Mouse (Mus musculus) liver, postnatal 0 days (tissue): Measurements from ENCODE around the gene Pym1. TPM values are rescaled to one million over a fixed set of nuclear protein-coding genes. Genes with fewer than 3 reads are reported as not detected.
"Not testable (repeated sequence)": the region's sequence is repeated elsewhere in the genome, so short reads cannot be mapped to it uniquely, and the experiment has no call there.

Experiments
- ATAC-seq: fragments of 200-750 bp; cut with Nextera tagmentation; 2 replicates; pipeline ENCODE4 v1.8.0; 2017; ENCODE audit warnings: mild to moderate bottlenecking, moderate library complexity
- DNase-seq: peaks from one replicate; pipeline ENCODE4 v3.0.0-alpha.2; 2016
- H3K27ac ChIP-seq: fragments of 300-500 bp; sonication (generic); 2 replicates; pipeline ENCODE4 v1.5.1; 2014; ENCODE audit warnings: antibody characterized with exemption, moderate library complexity, mild to moderate bottlenecking, low read depth
- H3K27me3 ChIP-seq: fragments of 300-500 bp; sonication (generic); 2 replicates; pipeline ENCODE4 v1.6.1; 2014; ENCODE audit warnings: low read length, control low read depth, mixed read lengths; ENCODE audit not compliant: insufficient read depth
- H3K36me3 ChIP-seq: fragments of 300-500 bp; sonication (generic); replicated peaks from 2 replicates; pipeline ENCODE4 v1.6.1; 2014; ENCODE audit warnings: mild to moderate bottlenecking, control low read depth, low read length, moderate library complexity, mixed read lengths; ENCODE audit not compliant: insufficient read depth
- H3K4me1 ChIP-seq: fragments of 300-500 bp; sonication (generic); 2 replicates; pipeline ENCODE4 v1.6.1; 2014; ENCODE audit warnings: antibody characterized with exemption, mild to moderate bottlenecking, control low read depth; ENCODE audit not compliant: insufficient read depth
- H3K4me2 ChIP-seq: fragments of 300-500 bp; sonication (generic); 2 replicates; pipeline ENCODE4 v1.6.1; 2014; ENCODE audit warnings: low read depth, mild to moderate bottlenecking, low read length, moderate library complexity, mixed read lengths
- H3K4me3 ChIP-seq: fragments of 300-500 bp; sonication (generic); 2 replicates; pipeline ENCODE4 v1.5.1; 2014; ENCODE audit warnings: low read depth, low read length
- H3K9ac ChIP-seq: fragments of 300-500 bp; sonication (generic); replicated peaks from 2 replicates; pipeline ENCODE4 v1.6.1; 2014; ENCODE audit warnings: mild to moderate bottlenecking, moderate library complexity
- H3K9me3 ChIP-seq: fragments of 300-500 bp; sonication (generic); 2 replicates; pipeline ENCODE4 v1.6.1; 2016; ENCODE audit warnings: mild to moderate bottlenecking, control low read depth, low read length, mixed read lengths
- CTCF ChIP-seq: sonication (generic); IDR thresholded peaks from 2 replicates; pipeline ENCODE4 v1.5.1; 2016; ENCODE audit warnings: antibody characterized with exemption, low read depth
- EP300 ChIP-seq: IDR thresholded peaks from 2 replicates; pipeline ENCODE4 v1.6.1; 2016; ENCODE audit warnings: antibody characterized with exemption, low read depth, mild to moderate bottlenecking
- WGBS: fragments of 180-500 bp; shearing (Covaris S2); extraction: QIAGEN DNeasy Blood & Tissue Kit; methylation state at CpG from one replicate; pipeline ENCODE4 v1.1.7; 2014; ENCODE audit not compliant: insufficient replicate concordance; 5-methylcytosine and 5-hydroxymethylcytosine counted together
- polyA plus RNA-seq: library from polyadenylated mRNA; unstranded; fragments of >200 nt; fragmentation: Nextera tagmentation; extraction: Ambion mirVana; gene quantifications from 2 replicates; pipeline ENCODE4 v1.2.1, GENCODE M21; 2015

Gene Pym1
- polyA plus RNA-seq, 1 experiment from 2014 or later = 14.9 TPM

- under 1% methylated on average over 59 of the region's 62 CpGs for whole genome bisulfite sequencing
- DNase-seq = peak; percentile 97
- H3K4me1 ChIP-seq = peaks cover 21% of the 10 kb centered on the region
- peak within 1 kb of the TSS; percentile 92 for H3K4me2 ChIP-seq
- peak within 1 kb of the TSS; percentile 95 for H3K9ac ChIP-seq
- peaks cover 34% of the 10 kb centered on the region for H3K36me3 ChIP-seq
- no peak for TF ChIP-seq CTCF
- peak; percentile 21; the same call in 1 of the 2 replicates for TF ChIP-seq EP300
- ATAC-seq = peak; percentile 94
- H3K27me3 ChIP-seq = no peaks in the 10 kb centered on the region
- H3K27ac ChIP-seq = peak within 1 kb of the TSS; percentile 99
- peak within 1 kb of the TSS; percentile 98 for H3K4me3 ChIP-seq
- no peaks in the 10 kb centered on the region for H3K9me3 ChIP-seq
Measured at GRCm38 (mm10) chr10:128704491-128705316, 43.0 kb upstream of the Pym1 start, which contains the start of gene Cdk2. TSS of gene Cdk2 (minus strand) at chr10:128705031.

GRCm38 (mm10) chr10:128705317-128705693 lies 42.4 kb upstream of the Pym1 start:
- TF ChIP-seq CTCF = no peak
- no peak for TF ChIP-seq EP300
- Histone ChIP-seq H3K4me1 (peaks cover 21% of the 10 kb centered on the region), H3K4me2 (peak overlapping the region; percentile 92), H3K4me3 (peak overlapping the region; percentile 98), H3K27me3 (no peaks in the 10 kb centered on the region), H3K36me3 (peaks cover 28% of the 10 kb centered on the region), H3K9ac (peak overlapping the region; percentile 68), H3K27ac (peak overlapping the region; percentile 76), H3K9me3 (no peaks in the 10 kb centered on the region)
- ATAC-seq (peak; percentile 22), DNase-seq (no peak)
- 14% methylated on average over 11 of the region's 11 CpGs for WGBS

GRCm38 (mm10) chr10:128711318-128711717 lies 36.4 kb upstream of the Pym1 start:
- H3K4me2 ChIP-seq, DNase-seq, H3K4me3 ChIP-seq, H3K36me3 ChIP-seq, H3K4me1 ChIP-seq, H3K27ac ChIP-seq, H3K27me3 ChIP-seq, H3K9ac ChIP-seq, ATAC-seq, H3K9me3 ChIP-seq: not testable (repeated sequence)
- WGBS = 94% methylated on average over 7 of the region's 7 CpGs

- ATAC-seq (0 out of 2 replicates have a peak, but pooled peaks have one; percentile 25), DNase-seq (peak; percentile 34)
- no peaks in the 10 kb centered on the region for H3K4me1 ChIP-seq
- no peaks in the 10 kb centered on the region; the same call in 1 of the 2 replicates for H3K36me3 ChIP-seq
- WGBS = 62% methylated on average over 19 of the region's 19 CpGs
- no peak overlapping the region for H3K4me2 ChIP-seq
- no peak for TF ChIP-seq EP300
- no peak for TF ChIP-seq CTCF
- H3K27me3 ChIP-seq = no peaks in the 10 kb centered on the region
- H3K4me3 ChIP-seq = no peak overlapping the region
- no peak overlapping the region for H3K9ac ChIP-seq
- no peaks in the 10 kb centered on the region for H3K9me3 ChIP-seq
- H3K27ac ChIP-seq = no peak overlapping the region
Measured at GRCm38 (mm10) chr10:128715559-128716537, 31.8 kb upstream of the Pym1 start.

GRCm38 (mm10) chr10:128725466-128725865 lies 22.2 kb upstream of the Pym1 start:
- not testable (repeated sequence) for DNase-seq, H3K4me2 ChIP-seq, H3K4me3 ChIP-seq, H3K27ac ChIP-seq, ATAC-seq, H3K9me3 ChIP-seq, H3K36me3 ChIP-seq, H3K4me1 ChIP-seq, H3K27me3 ChIP-seq, H3K9ac ChIP-seq
- WGBS = 61% methylated on average over 3 of the region's 4 CpGs

- WGBS = 75% methylated on average over 5 of the region's 5 CpGs
- Histone ChIP-seq H3K4me1 (no peaks in the 10 kb centered on the region), H3K4me3 (no peak overlapping the region), H3K27ac (no peak overlapping the region), H3K9me3 (0 out of 2 replicates have a peak, but pooled peaks cover 2% of the 10 kb centered on the region), H3K36me3 (peaks cover 5% of the 10 kb centered on the region; the same call in 1 of the 2 replicates), H3K9ac (no peak overlapping the region), H3K27me3 (no peaks in the 10 kb centered on the region), H3K4me2 (no peak overlapping the region)
- no peak for DNase-seq
- TF ChIP-seq CTCF (no peak), EP300 (no peak)
- ATAC-seq = no peak
Measured at GRCm38 (mm10) chr10:128728059-128728458, 19.6 kb upstream of the Pym1 start.
